Mouse (Mus musculus): Measurements from ENCODE around the gene Vat1. TPM values are rescaled to one million over a fixed set of nuclear protein-coding genes. Genes with fewer than 3 reads are reported as not detected.
A peak's percentile ranks its signal among the peaks of the same experiment; 100 is the strongest.

The Vat1 gene
- 50.2 and 52.0 TPM in 2 replicates for polyA plus RNA-seq (2015; fragmentation: Nextera tagmentation; extraction: Ambion mirVana)

DNA sequence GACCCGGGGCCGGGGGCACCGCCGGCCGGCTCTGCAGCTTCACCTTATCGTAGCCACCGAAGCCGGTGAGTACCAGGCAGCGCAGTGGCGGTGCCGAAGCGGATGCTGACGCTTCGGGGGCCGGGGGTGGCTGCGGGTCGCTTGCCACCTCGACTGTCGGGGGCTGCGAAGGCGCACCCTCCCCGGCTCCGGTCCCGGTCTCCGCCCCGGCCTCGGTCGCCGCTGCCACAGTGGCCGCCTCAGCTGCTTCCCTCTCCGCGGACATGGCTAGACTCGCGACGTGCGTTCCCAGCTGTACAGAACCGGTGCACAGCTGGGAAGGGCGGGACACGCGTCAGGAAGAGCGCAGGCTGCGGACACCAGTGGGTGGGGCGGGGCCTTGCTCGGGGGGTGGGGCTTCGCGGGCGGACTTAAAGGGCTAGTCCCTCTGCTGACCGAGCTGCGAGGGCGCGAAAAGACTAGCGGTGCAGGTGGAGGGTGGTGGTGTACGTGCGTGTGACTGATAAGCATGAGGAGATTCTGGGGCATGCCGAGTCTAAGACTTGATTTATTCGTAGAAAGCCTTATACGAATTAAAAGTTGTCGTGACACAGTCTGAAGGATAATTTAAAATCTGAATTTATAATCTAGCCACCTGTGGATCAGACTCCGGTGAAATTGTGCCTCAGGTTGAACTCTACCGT lies at the start of gene Vat1:
Gene Vat1 (minus strand): TSS at position 362 of the 683 bp plus-strand sequence.
- no peaks in the 10 kb centered on the region for H3K36me3 ChIP-seq (ENCODE audit: control insufficient read depth, insufficient read depth, low read length)
- H3K4me1 ChIP-seq (replicated peaks; ENCODE audit: control insufficient read depth, insufficient read depth, low read length), result peaks cover 32% of the 10 kb centered on the region
- peak within 1 kb of the TSS; percentile 95 for H3K4me2 ChIP-seq (ENCODE audit: low read depth, low read length)
- no peaks in the 10 kb centered on the region for H3K9me3 ChIP-seq (ENCODE audit: control insufficient read depth, low read length)
- ATAC-seq (ENCODE audit: low read depth), result peak; percentile 75
- peak within 1 kb of the TSS; percentile 81 for H3K4me3 ChIP-seq (ENCODE audit: low read length)
- no peaks in the 10 kb centered on the region; the same call in 1 of the 2 replicates for H3K27me3 ChIP-seq (ENCODE audit: control insufficient read depth, insufficient read depth, low read depth, low read length)
- 2% methylated on average over 54 of the region's 60 CpGs for WGBS
- H3K27ac ChIP-seq (ENCODE audit: low read length), result peak within 1 kb of the TSS; percentile 89
- peak within 1 kb of the TSS; percentile 84 for H3K9ac ChIP-seq (ENCODE audit: low read length)

DNA sequence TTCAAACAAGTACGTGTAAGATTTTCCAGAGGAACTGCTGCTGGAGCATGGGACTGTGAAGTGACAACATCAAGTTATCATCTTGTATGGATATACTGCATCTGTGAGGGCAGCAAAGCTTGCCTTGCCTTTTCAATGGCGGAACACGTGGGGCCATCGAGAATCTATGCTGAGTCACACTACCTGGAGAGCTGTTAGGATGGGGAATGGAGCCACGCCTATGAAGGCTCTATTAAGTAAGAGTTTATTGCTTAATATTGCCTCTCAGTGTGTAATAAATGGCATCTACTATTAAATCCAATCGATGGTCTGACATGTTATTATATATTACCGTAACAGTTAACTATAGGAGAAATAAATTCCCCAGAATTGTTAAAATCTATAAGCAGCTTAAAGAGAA lies 41.1 kb upstream of the Vat1 start:
- Histone ChIP-seq H3K4me3 (ENCODE audit: low read length) (no peak overlapping the region), H3K36me3 (ENCODE audit: control insufficient read depth, insufficient read depth, low read length) (peaks cover 26% of the 10 kb centered on the region), H3K4me1 (replicated peaks; ENCODE audit: control insufficient read depth, insufficient read depth, low read length) (no peaks in the 10 kb centered on the region), H3K4me2 (ENCODE audit: low read depth, low read length) (no peak overlapping the region), H3K9me3 (ENCODE audit: control insufficient read depth, low read length) (no peaks in the 10 kb centered on the region), H3K9ac (ENCODE audit: low read length) (no peak overlapping the region), H3K27me3 (ENCODE audit: control insufficient read depth, insufficient read depth, low read depth, low read length) (no peaks in the 10 kb centered on the region), H3K27ac (ENCODE audit: low read length) (no peak overlapping the region)
- 91% methylated on average over 7 of the region's 7 CpGs for WGBS
- no peak for ATAC-seq (ENCODE audit: low read depth)

DNA sequence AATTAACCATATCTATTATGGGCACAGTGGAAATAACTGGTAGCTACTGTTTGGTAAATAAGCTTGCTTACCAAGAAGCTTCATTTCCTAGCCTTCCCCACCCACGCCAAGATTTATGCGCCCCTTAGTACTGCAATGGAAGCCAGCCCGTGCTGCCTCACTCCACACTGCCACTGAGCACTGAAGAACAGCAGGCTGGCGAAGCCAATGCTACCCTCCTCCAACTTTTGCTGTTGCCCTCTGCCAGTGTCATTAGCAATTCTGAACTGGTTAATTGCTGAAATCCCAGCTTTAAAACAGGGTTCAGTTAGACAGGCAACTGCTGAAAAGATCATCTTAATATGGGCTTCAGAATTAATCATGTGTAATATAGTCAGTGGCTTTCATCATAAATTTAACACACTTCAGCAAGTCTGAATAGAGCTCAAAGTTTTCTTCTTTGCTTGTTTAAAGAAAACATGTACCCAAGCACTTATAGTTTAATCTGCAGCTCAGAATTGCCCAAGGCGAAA lies 40.3 kb upstream of the Vat1 start:
- no peak for ATAC-seq (ENCODE audit: low read depth)
- H3K4me3 ChIP-seq (ENCODE audit: low read length), result no peak overlapping the region

DNA sequence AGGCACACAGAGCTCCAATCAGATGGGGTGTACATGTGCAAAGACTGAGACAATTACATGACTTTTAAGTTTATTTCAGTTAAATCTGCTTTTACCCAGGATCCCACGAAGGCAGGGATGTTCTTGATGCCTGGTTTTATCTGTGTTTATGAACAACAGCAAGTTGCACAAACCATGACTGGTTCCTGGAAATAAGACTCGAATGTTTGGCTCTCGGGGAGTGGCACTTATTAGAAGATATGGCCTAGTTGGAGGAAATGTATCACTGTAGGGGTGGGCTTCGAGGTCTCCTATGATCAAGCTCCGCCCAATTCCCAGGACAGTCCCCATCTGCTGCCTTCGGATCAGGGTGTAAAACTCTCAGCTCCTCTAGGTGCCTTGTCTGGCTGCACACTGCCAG lies 20.1 kb upstream of the Vat1 start:
- no peaks in the 10 kb centered on the region for H3K27me3 ChIP-seq (ENCODE audit: control insufficient read depth, insufficient read depth, low read depth, low read length)
- ATAC-seq (ENCODE audit: low read depth), result no peak
- no peaks in the 10 kb centered on the region for H3K9me3 ChIP-seq (ENCODE audit: control insufficient read depth, low read length)

More for the DNA sequence above, 40.3 kb upstream of the Vat1 start:
- H3K4me1 ChIP-seq (replicated peaks; ENCODE audit: control insufficient read depth, insufficient read depth, low read length), result no peaks in the 10 kb centered on the region
- H3K4me2 ChIP-seq (ENCODE audit: low read depth, low read length), result no peak overlapping the region
- WGBS, result 88% methylated on average over 5 of the region's 5 CpGs
- no peaks in the 10 kb centered on the region for H3K9me3 ChIP-seq (ENCODE audit: control insufficient read depth, low read length)
- no peak overlapping the region for H3K27ac ChIP-seq (ENCODE audit: low read length)
- H3K27me3 ChIP-seq (ENCODE audit: control insufficient read depth, insufficient read depth, low read depth, low read length), result no peaks in the 10 kb centered on the region
- H3K36me3 ChIP-seq (ENCODE audit: control insufficient read depth, insufficient read depth, low read length), result peaks cover 26% of the 10 kb centered on the region
- no peak overlapping the region for H3K9ac ChIP-seq (ENCODE audit: low read length)

DNA sequence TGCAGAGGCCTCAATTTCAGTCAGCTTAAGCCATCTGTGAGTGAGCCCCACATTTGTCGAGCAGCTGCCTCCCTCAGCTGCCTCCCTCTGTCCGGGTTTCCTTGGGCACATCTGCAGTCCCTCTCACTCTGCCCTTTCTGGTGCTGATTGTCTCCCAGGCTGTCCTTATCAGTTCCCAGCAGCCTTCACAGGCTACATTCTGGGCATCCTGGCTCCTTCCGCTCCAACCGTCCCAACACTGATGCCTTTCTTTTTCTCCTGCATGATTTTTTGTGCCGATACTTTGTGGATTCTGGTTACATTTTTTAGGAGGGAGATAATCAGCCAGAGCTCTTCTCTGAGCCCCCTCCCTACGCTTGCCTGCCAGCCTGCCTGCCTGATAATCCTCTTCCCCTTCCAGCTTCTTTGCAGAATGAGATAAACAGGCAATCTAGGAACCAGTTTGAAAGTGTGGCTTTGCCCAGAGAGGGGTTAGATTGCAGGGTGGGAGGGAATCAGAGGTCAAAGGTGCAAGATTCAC lies 19.5 kb upstream of the Vat1 start:
- H3K9ac ChIP-seq (ENCODE audit: low read length), result no peak overlapping the region
- H3K4me2 ChIP-seq (ENCODE audit: low read depth, low read length), result no peak overlapping the region
- no peak for ATAC-seq (ENCODE audit: low read depth)
- no peaks in the 10 kb centered on the region for H3K27me3 ChIP-seq (ENCODE audit: control insufficient read depth, insufficient read depth, low read depth, low read length)
- 0 out of 2 replicates have a peak, but pooled peaks cover 3% of the 10 kb centered on the region for H3K36me3 ChIP-seq (ENCODE audit: control insufficient read depth, insufficient read depth, low read length)
- H3K27ac ChIP-seq (ENCODE audit: low read length), result no peak overlapping the region
- H3K9me3 ChIP-seq (ENCODE audit: control insufficient read depth, low read length), result no peaks in the 10 kb centered on the region
- no peaks in the 10 kb centered on the region for H3K4me1 ChIP-seq (replicated peaks; ENCODE audit: control insufficient read depth, insufficient read depth, low read length)
- no peak overlapping the region for H3K4me3 ChIP-seq (ENCODE audit: low read length)
- WGBS, result 42% methylated on average over 6 of the region's 6 CpGs

More for the DNA sequence above, 20.1 kb upstream of the Vat1 start:
- Histone ChIP-seq H3K9ac (ENCODE audit: low read length) (no peak overlapping the region), H3K4me3 (ENCODE audit: low read length) (no peak overlapping the region), H3K27ac (ENCODE audit: low read length) (no peak overlapping the region), H3K36me3 (ENCODE audit: control insufficient read depth, insufficient read depth, low read length) (0 out of 2 replicates have a peak, but pooled peaks cover 3% of the 10 kb centered on the region), H3K4me2 (ENCODE audit: low read depth, low read length) (no peak overlapping the region), H3K4me1 (replicated peaks; ENCODE audit: control insufficient read depth, insufficient read depth, low read length) (no peaks in the 10 kb centered on the region)
- WGBS, result 61% methylated on average over 6 of the region's 6 CpGs

DNA sequence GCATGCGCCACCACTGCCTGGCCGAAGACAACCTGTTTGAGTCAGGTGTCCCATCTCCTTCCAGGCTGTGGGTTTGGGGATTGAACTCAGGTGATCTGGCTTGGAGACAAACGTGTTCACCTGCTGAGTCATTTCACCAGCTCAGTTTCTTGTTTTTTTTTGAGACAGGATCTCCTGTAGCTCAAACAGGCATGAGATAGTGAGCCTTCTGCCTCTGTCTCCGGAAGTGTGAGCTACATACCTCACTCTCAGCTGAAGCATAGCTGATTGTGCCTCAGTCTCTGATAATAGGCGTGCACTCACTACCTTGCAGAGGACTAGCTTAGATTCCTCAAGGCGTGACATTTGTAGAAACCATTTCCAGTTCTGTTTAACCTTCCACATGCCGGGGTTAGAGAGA lies 18.8 kb upstream of the Vat1 start:
- Histone ChIP-seq H3K9me3 (ENCODE audit: control insufficient read depth, low read length) (no peaks in the 10 kb centered on the region), H3K4me2 (ENCODE audit: low read depth, low read length) (no peak overlapping the region), H3K4me3 (ENCODE audit: low read length) (no peak overlapping the region), H3K27me3 (ENCODE audit: control insufficient read depth, insufficient read depth, low read depth, low read length) (no peaks in the 10 kb centered on the region), H3K9ac (ENCODE audit: low read length) (no peak overlapping the region), H3K36me3 (ENCODE audit: control insufficient read depth, insufficient read depth, low read length) (0 out of 2 replicates have a peak, but pooled peaks cover 3% of the 10 kb centered on the region), H3K4me1 (replicated peaks; ENCODE audit: control insufficient read depth, insufficient read depth, low read length) (no peaks in the 10 kb centered on the region), H3K27ac (ENCODE audit: low read length) (no peak overlapping the region)
- 76% methylated on average over 7 of the region's 7 CpGs for WGBS
- no peak for ATAC-seq (ENCODE audit: low read depth)

DNA sequence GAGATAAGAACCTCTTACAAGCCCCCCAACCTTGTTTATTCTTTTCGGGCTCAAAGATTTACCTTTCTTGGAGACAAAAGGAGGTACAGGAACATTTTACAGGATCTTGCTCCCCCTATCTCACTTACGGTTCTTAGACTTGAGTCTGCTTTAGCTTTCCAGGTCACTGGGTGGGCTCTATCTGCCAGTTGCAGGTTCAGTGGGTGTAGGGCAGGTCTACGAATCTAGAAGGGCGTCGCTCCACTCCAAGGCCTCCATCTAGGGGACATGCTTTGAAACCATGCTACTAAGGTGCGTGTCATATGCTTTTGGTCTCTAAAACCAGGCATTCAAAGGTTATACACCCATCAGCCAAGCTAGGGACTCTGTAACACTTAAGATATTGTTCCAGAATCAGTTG lies 18.2 kb upstream of the Vat1 start:
- Histone ChIP-seq H3K27me3 (ENCODE audit: control insufficient read depth, insufficient read depth, low read depth, low read length) (no peaks in the 10 kb centered on the region), H3K4me3 (ENCODE audit: low read length) (no peak overlapping the region), H3K4me1 (replicated peaks; ENCODE audit: control insufficient read depth, insufficient read depth, low read length) (peaks cover 2% of the 10 kb centered on the region), H3K4me2 (ENCODE audit: low read depth, low read length) (no peak overlapping the region), H3K36me3 (ENCODE audit: control insufficient read depth, insufficient read depth, low read length) (0 out of 2 replicates have a peak, but pooled peaks cover 3% of the 10 kb centered on the region), H3K9me3 (ENCODE audit: control insufficient read depth, low read length) (no peaks in the 10 kb centered on the region), H3K9ac (ENCODE audit: low read length) (no peak overlapping the region), H3K27ac (ENCODE audit: low read length) (no peak overlapping the region)
- WGBS, result 54% methylated on average over 6 of the region's 6 CpGs
- ATAC-seq (ENCODE audit: low read depth), result no peak

DNA sequence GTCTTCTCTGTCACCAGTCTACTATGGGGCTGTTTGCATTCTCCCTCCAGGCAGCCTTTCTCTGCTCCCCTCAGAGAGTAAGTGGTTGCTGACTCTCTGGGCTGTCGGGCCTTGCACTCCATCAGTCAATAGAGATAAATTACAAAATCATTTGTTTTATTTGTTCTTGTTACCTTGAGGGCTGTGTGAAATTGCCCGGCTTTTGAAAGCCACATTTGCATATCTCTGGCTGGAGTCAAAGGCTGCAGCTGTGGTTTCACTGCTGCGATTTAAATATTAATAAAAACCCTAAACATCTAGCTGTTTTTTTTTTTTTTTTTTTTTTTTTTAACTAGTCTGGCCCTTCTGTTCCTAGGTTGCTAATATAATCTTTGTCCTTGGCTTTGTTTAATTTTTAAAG lies 17.8 kb upstream of the Vat1 start:
- no peaks in the 10 kb centered on the region for H3K27me3 ChIP-seq (ENCODE audit: control insufficient read depth, insufficient read depth, low read depth, low read length)
- no peak overlapping the region for H3K9ac ChIP-seq (ENCODE audit: low read length)
- peaks cover 7% of the 10 kb centered on the region for H3K4me1 ChIP-seq (replicated peaks; ENCODE audit: control insufficient read depth, insufficient read depth, low read length)
- 0 out of 2 replicates have a peak, but pooled peaks cover 3% of the 10 kb centered on the region for H3K36me3 ChIP-seq (ENCODE audit: control insufficient read depth, insufficient read depth, low read length)
- no peak for ATAC-seq (ENCODE audit: low read depth)
- WGBS, result 23% methylated on average over 3 of the region's 3 CpGs
- no peaks in the 10 kb centered on the region for H3K9me3 ChIP-seq (ENCODE audit: control insufficient read depth, low read length)
- H3K4me3 ChIP-seq (ENCODE audit: low read length), result no peak overlapping the region
- H3K27ac ChIP-seq (ENCODE audit: low read length), result no peak overlapping the region
- no peak overlapping the region for H3K4me2 ChIP-seq (ENCODE audit: low read depth, low read length)

DNA sequence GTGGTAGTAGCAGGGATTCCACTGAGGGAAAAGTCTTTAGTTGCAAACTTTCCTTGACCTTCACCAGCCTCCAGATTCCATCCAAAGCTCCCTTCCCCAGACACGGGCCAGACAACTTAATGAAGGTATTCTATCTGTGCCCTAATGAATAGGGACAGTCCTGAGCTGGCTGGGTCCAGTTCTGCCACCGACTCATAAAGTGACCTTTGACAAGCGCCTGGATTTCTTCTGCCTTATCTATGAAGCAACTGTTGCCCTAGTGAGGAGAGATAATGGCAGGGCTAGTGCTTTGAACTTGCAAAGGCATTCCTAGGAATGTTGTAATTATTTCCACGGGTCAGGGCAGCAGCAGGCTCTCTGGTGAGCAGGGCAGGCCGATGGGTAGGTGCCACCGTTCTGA lies 14.9 kb upstream of the Vat1 start:
- ATAC-seq (ENCODE audit: low read depth), result no peak
- no peak overlapping the region for H3K4me3 ChIP-seq (ENCODE audit: low read length)
- no peak overlapping the region for H3K4me2 ChIP-seq (ENCODE audit: low read depth, low read length)
- H3K4me1 ChIP-seq (replicated peaks; ENCODE audit: control insufficient read depth, insufficient read depth, low read length), result peaks cover 8% of the 10 kb centered on the region
- no peaks in the 10 kb centered on the region for H3K9me3 ChIP-seq (ENCODE audit: control insufficient read depth, low read length)
- no peaks in the 10 kb centered on the region for H3K27me3 ChIP-seq (ENCODE audit: control insufficient read depth, insufficient read depth, low read depth, low read length)
- no peak overlapping the region for H3K27ac ChIP-seq (ENCODE audit: low read length)
- WGBS, result 13% methylated on average over 6 of the region's 6 CpGs
- no peaks in the 10 kb centered on the region for H3K36me3 ChIP-seq (ENCODE audit: control insufficient read depth, insufficient read depth, low read length)
- no peak overlapping the region for H3K9ac ChIP-seq (ENCODE audit: low read length)

Data from lung, embryonic 16.5 days (tissue).